Mouse (Mus musculus) left cerebral cortex, postnatal 4 days (tissue): ENCODE data around the gene 1600014C23Rik. TPM values are rescaled to one million over a fixed set of nuclear protein-coding genes. Genes with fewer than 3 reads are reported as not detected.

Experiments
- DNase-seq: peaks from one replicate; pipeline ENCODE4 v3.0.0-alpha.2; 2022
- intact Hi-C: fragments of 180-260 bp; cut with DNase I; formaldehyde crosslinking; loops from one replicate; pipeline ENCODE4 v1.15.1; 2025
- total RNA-seq, 2 experiments: library from RNA; stranded (reverse); gene quantifications; 2 replicates each; pipeline ENCODE4 v1.2.3; 2021

The 1600014C23Rik gene
- total RNA-seq, 2 experiments from 2014 or later: not detected

DNA sequence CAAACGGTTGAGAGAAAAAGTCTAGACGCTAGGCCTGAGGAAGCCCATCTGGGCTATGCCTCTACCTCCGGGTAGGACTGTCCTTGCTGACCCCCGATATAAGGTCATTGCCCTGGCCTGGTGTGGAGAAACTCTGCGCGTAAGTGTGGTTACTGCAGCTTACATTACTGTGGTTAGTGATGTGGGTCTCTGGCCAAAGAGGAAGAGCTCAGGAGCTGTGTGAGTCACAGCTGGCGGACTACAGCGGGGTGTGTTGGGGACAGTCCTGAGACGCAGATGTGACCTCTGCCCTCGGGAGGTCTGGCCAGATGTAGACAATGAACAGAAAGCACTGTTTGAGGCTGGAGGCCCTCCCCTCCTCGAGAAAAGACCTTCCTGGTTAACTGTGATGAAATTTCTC, 19.0 kb upstream of the 1600014C23Rik start:
- intact Hi-C loops: no loop called here
- DNase-seq: no peak

GRCm38 (mm10) chr17:45752053-45752452, 18.4 kb upstream of the 1600014C23Rik start:
- DNase-seq: no peak
- intact Hi-C loops: no loop called here

DNA sequence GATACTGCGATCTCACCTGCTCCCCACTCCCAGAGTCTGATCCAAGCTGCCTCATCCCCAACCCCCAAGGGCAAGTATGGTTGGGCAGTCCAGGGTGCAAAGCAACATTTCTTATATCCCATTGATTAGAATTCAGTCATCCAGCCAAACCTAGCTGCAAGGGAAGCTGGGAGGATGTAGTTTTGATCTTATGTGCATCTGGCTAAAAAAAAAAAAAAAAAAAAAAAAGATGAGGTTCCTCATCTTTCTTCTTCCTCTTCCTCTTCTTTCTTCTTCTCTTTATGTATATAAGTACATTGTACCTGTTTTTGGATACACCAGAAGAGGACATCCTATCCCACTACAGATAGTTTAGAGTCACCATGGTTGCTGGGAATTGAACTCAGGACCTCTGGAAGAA, 17.7 kb upstream of the 1600014C23Rik start:
- intact Hi-C loops: no loop called here
- DNase-seq: no peak

DNA sequence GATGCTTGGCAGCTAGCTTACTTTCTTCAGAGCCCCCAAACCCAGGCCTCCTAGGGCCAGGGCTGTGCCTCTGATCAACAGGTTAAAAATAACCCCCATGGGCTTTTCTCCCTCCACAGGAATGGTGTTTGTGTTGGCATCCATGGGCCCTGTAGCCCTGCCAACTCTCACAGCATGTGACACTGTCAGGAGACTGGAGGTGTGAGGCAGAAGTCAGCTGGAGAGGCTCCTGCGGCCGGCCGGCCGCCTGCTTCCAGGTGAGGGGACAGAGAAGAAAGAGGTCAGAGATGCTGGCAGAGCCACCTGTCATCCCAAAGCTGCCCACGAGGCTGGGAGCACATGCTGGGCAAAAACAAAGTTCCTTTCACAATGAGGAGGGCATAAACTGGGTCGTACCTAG, 15.5 kb upstream of the 1600014C23Rik start:
- intact Hi-C loops: no loop called here
- DNase-seq: no peak

- DNase-seq: peak; percentile 66
- intact Hi-C loops: no loop called here
Measured at GRCm38 (mm10) chr17:45747858-45748785, 14.5 kb upstream of the 1600014C23Rik start.

DNA sequence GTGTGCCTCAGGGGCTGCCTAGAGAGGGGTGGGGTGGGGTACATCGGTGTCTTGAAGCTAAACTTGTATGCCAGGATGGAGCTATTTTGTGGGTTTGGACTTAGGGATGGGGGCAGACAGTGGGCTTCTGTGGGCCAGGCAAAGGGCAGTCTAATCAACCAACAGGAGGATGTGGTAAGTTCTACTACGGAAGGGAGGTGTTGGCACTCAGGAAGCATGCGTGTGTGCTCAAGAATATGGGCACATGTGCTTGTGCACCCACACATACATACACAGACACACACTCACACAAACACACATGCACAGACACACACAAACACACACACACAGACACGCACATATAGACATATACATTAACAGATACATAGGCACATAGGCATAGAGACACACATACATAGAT, 13.6 kb upstream of the 1600014C23Rik start:
- intact Hi-C loops: no loop called here
- DNase-seq: no peak

GRCm38 (mm10) chr17:45746755-45747154, 13.1 kb upstream of the 1600014C23Rik start:
- no peak for DNase-seq
- intact Hi-C loops: no loop called here

DNA sequence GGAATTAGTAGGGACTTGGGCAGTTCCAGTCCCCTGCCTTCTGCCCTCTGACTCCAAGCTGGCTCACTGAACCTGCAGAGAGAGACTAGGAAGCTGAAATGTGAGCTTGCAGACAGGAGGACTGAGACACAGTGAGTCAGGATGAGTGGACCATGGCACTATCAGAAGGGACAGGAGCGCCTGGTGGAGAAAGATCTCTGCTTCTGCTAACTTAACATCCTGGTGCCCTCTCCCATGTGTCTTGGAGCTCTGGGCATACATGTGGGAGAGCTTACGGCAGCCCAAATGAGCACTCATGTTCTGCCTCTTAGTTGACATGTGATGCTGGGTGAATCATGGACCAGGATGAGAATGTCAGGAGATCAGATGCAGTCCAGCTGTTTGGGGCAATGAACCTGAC, 12.0 kb upstream of the 1600014C23Rik start:
- intact Hi-C loops: no loop called here
- no peak for DNase-seq

GRCm38 (mm10) chr17:45742371-45743147, 8.9 kb upstream of the 1600014C23Rik start:
- DNase-seq: no peak
- intact Hi-C loops: no loop called here

- intact Hi-C loops: no loop called here
Measured at GRCm38 (mm10) chr17:45737078-45737601, 3.5 kb upstream of the 1600014C23Rik start.

DNA sequence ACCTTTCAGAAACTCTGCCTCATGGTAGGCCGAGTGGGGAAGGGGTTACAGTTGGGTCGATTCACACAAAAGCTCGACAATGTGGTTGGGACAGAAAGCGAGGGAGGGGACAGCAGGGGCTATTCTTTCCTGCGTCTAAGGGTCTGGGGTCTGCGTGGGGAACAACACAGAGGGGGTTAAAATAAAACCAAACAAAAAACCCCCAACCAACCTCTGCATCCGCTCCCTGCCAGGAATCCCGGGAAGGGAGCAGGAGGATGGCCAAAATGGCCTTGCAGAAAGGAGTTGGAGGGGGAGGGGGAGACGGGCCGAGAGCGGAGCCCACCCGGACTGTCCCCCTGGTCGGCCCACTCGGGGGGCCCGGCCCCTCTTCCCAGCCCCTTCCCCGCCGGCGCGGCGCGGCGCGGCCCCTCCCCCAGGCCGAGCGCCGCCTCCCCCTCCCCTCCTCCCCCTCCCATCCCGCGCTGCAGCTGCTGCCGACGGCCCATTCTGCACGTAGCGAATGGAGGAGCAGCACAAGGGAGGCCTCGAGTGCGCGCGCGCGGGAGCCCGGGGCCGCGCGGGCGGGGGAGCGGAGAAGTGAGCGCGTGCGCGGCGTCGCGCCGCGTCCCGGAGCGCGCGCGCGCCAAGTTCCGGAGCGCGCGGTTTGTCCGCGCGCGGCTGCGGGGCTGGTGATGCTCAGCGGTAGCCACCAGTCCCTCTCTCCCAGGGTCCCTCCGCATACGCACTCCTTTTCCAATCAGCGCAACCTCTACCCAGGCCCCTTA, 2.9 kb upstream of the 1600014C23Rik start:
- intact Hi-C loops: loop anchor here (1.0 kb wide), 1 partner anchor 296 kb away; the partner anchor contains the start of gene Vegfa
- DNase-seq: peak; percentile 93

More at GRCm38 (mm10) chr17:45737078-45737601, 3.5 kb upstream of the 1600014C23Rik start:
- DNase-seq: no peak

DNA sequence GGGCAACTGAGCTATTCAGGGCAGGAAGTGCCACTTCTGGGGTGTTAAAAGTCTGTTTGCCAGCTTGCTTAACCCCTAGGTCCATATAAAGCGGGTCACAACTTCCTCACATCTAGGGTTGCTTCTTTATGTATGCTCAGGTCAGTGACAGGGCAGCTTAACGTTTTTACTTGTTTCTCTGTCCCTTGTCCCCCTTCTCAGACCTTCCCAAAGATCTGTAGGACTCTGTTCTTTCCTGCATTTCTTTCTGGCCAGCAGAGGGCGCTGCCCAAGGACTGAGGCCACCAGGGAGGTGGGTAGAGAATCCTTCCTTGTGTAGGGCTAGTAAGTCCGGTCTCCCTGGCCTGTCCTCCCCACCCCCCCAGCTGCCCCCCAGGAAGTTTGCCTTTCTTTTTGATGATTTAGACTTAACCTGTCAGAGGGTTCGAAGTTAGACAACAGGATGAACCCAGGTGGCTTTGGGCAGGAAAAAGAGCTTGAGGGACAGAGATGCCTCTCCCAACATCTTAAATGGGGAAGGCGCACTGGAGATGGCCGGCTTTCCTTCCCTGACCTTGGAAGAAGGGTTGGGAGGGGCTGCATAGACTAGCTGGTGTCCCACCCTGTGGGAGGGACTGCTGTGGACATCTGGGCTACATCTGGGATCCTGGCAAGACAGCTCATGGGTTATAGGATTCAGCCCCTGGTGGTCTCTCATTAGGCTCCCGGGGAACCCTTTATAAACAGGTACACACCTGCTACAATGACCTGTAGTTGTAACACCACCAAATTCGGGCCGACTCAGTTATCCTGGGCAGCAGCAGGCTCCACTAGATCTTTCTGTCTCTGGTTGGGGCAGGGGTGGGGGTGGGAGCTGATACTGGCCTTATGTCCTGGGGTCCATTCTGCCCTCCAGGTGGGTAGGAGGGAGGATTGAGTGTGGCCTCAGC, 2.0 kb upstream of the 1600014C23Rik start:
- intact Hi-C loops: loop anchor here (1.0 kb wide), 1 partner anchor 297 kb away; the partner anchor contains the start of gene Vegfa
- DNase-seq: peak; percentile 90

- intact Hi-C loops: loop anchor here (5.0 kb wide), 2 partner anchors 397 to 672 kb away; no protein-coding TSS in a partner anchor
- no peak for DNase-seq
Measured at GRCm38 (mm10) chr17:45734881-45735280, 1.2 kb upstream of the 1600014C23Rik start.

- intact Hi-C loops: loop anchor here (5.0 kb wide), 2 partner anchors 398 to 673 kb away; no protein-coding TSS in a partner anchor
- no peak for DNase-seq
Measured at GRCm38 (mm10) chr17:45734333-45734732, 689 bp upstream of the 1600014C23Rik start.

DNA sequence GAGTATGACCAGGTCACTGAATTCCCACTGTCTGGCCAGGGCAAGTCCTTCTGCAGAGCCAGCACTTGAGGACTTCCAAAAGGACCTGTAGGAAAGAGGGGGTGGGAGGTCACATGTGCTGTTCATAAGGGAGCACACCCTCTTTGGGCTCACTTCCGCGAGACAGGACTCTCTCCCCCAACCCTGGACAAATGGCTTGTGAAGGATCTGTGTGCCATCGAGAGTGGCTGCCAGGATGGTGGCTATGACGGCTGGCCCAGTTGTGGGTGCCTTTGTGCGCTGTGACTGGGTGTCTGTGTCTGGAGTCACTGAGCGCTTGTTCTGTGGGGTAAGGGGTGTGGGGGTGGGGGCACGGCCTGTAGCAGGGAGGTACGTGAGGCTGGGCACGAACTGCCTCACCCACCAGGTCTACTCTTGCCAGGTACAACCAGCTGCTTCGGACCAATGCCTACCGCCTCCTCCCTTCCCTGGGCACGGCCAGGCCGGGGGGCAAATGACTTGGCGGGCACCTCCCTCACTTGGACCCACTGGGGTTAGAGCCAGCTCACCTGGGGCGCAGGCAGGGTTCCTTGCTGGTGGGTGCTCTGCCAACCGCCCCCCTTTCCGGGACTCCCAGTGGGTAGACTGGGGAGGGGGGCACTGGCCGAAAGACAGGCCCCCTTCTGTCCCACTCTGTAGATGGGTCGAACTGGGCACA, 458 bp downstream of the 1600014C23Rik start:
- peak; percentile 43 for DNase-seq

GRCm38 (mm10) chr17:45731172-45731864, 2.3 kb downstream of the 1600014C23Rik start:
- intact Hi-C loops: loop anchor here (5.0 kb wide), 2 partner anchors 401 to 676 kb away; no protein-coding TSS in a partner anchor

More for the DNA sequence above, 458 bp downstream of the 1600014C23Rik start:
- intact Hi-C loops: loop anchor here (5.0 kb wide), 2 partner anchors 399 to 674 kb away; no protein-coding TSS in a partner anchor

DNA sequence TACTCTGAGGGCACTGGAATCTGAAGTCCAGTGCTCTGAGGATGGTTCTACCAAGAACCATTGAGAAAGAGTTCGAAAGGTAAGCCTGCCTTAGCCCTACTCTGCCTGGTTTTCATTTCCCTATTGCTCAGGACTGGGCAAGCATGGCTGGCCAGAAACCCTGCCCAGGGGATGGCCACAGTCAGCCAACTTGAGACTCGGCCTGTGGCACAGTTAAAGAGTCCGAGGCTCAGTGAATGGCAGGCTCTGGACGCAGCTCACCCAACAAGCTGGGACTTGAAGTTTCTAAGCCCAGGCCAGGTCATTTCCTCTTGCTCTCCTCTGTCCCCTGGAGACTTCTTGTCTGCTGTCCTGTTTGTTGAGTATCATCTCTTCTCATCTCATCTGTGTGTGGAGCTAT, 2.9 kb downstream of the 1600014C23Rik start:
- intact Hi-C loops: loop anchor here (5.0 kb wide), 2 partner anchors 402 to 677 kb away; no protein-coding TSS in a partner anchor
- DNase-seq: no peak

More at GRCm38 (mm10) chr17:45731172-45731864, 2.3 kb downstream of the 1600014C23Rik start:
- DNase-seq: peak; percentile 86

- intact Hi-C loops: no loop called here
- no peak for DNase-seq
Measured at GRCm38 (mm10) chr17:45729387-45729786, 4.3 kb downstream of the 1600014C23Rik start.
